Mouse (Mus musculus) layer of hippocampus, adult 18-20 months (tissue): ENCODE measurements around the gene Pdpk1. TPM values are rescaled to one million over a fixed set of nuclear protein-coding genes. Genes with fewer than 3 reads are reported as not detected.

Experiments
- DNase-seq, 2 experiments: peaks; one replicate each; pipeline ENCODE4 v3.0.0; 2022; ENCODE audit warnings: low spot score in 2 of 2
- total RNA-seq, 2 experiments: library from RNA; stranded (reverse); gene quantifications; 2 replicates each; pipeline ENCODE4 v1.2.3; 2021

The Pdpk1 gene
- total RNA-seq, 2 experiments from 2014 or later = 104 to 113 TPM

DNA sequence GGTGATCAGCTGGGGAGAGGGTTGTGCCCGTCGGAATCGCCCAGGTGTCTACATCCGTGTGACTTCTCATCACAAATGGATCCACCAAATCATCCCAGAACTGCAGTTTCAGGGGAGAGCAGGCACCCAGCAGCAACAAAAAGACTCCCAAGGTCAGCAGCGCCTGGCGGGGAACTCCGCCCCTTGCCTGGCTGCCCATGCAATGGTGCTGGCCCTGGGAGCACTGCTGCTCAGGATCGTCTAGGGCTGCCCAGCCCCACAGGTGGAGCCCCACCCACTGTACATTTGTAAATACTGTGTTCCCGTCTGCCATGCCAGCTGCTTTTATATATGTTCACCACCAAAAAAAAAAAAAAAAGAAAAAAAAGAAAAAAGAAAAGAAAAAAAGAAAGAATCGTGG lies 105.1 kb downstream of the Pdpk1 start:
- DNase-seq = no peak

DNA sequence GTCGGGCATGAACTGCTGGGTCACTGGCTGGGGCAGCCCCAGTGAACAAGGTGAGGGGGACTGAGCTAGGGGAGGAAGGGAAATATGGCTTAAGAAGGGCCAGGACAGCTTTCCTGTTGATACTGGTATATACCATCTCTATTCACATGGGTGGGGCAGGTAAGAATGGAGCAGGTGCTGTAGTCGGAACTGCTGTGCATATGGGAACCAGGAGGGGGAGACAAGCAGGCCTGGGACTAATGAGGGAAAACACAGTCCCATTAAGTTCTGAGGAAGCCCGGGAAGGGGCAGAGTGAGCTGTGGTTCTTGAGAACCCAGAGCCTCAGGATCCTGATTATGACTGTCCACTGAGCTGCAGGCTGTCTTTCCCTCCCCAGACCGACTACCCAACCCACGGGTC lies 106.2 kb downstream of the Pdpk1 start:
- no peak for DNase-seq

DNA sequence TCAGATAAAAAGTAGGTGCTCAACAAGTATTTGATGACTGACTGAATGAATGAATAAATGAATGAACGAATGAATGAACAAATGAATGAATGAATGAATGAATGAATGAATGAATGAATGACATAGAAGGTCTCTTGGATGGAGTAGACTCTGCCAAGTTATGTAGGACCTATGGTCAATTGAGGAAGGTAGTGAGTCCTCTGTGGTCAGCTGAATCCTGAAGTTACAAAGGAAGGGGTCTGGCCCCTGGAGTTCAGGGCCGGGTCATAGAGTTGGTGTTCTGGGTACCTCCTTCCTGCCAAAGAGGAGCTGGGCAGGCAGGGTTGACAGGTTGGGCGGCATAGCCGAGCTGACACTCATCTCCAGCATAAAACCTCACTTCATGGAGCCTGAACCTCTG lies 112.9 kb downstream of the Pdpk1 start, which contains the start of gene Prss27:
Gene Prss27, plus strand, starts transcription at position 301 of the 400 bp plus-strand sequence.
- no peak for DNase-seq

DNA sequence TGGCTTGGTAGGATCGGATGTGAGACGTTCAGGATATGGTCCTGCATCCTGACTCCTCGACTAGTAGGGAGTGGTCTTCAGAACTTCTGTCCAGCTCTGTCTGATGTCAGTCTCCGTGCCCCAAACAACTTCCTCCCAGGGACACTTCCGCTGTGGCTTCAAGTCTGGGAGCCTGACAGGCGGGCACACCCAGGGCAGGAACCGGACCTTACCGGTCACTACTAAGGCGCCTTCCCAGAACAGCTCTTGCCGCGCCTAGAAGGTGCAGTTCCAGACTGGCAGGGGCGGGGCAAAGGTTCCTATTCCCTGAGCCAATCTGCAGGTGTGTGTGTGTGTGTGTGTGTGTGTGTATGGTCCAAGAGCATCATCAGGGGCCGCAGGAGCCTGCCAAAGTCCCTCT lies 113.4 kb downstream of the Pdpk1 start:
- DNase-seq = no peak

DNA sequence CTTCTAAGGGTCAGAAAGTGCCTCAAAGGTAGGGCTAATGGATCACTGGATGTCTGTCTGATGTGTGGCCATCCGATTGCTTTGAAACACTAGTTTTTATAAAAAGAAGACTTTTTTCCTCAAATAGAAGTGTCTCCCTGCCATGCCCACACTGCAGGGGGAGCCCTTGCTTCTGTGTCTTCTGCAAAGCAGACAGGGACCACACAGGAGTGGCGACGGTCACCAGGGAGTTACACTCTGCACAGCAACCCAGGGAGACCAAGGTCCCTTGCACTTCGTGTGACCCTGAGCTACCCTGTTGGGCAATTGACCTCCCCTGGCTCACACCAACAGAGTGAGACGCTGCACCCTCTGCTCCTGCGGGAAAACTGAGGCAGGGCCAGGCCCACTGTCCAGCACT lies 113.8 kb downstream of the Pdpk1 start:
- DNase-seq = no peak

DNA sequence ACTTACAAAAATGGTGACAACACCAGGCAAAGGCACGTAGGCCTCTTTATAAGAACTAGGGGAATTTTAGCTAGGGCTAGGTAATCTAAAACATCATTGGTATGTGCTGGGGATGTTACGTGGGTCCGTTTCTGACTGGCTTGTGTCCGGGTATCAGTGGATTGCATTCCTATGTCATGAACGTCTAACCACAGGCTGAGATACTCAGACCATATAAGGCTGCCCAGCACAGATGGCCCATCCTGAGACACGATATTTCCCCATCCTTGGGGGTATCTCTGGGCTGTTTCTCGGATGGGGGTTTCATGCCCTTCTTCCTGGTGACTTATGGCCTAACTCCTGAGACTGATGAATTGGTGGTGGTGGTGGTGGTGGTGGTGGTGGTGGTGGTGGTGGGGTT lies 115.6 kb downstream of the Pdpk1 start:
- no peak for DNase-seq

DNA sequence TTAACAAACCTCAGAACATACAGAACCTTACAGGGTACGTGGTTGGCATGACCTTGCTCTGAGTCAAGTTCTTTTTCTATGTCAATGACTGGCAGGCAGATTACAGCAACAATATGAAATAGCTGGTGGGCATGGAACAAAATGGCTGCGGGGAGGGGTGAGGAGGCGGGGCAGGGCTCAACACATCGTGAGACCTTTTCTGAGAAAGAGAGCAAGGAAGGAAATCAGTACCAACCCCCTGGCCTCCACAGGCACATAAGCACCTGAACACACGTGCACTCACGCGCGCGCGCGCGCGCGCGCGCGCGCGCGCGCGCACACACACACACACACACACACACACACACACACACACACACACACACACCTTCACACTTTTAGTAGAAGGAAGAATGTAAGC lies 120.2 kb downstream of the Pdpk1 start:
- DNase-seq = no peak

DNA sequence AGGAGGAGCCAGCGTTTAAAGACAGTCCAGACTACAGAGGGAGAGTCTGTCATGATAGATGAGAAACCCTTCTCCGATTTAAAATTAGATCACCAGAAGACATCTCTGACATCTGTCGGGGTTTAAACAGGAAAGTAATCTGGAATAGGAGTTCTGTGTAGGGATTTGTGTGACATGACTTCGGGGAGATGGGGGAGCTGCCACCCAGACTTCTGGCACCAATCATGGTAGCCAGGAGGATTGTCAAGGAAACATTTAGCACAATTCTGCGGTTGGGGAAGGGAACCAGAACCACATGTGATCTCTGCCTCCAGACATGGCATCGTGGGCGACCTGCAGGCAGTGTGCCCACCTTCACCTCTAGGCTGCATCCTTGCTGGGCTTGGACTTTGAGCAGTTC lies 121.2 kb downstream of the Pdpk1 start:
- no peak for DNase-seq

Other genes starting within 250 kb of the Pdpk1 start
- gene Dcpp3, start 233.5 kb downstream of the Pdpk1 start, total RNA-seq = not detected
- not detected for gene Sbp, start 209.3 kb downstream of the Pdpk1 start, total RNA-seq
- gene Sbpl, start 195.7 kb downstream of the Pdpk1 start, total RNA-seq = not detected
- gene Prss30, start 170.4 kb downstream of the Pdpk1 start, total RNA-seq = not detected
- not detected for gene Prss22, start 152.8 kb downstream of the Pdpk1 start, total RNA-seq
- not detected for gene Prss27, start 112.8 kb downstream of the Pdpk1 start, total RNA-seq
- 10 to 100 TPM; 23.2 to 25.0 TPM for gene Kctd5, start 77.4 kb downstream of the Pdpk1 start, total RNA-seq
- gene Amdhd2, start 12.8 kb upstream of the Pdpk1 start, total RNA-seq = 10 to 100 TPM; 31.0 to 31.7 TPM
- gene Atp6v0c, start 18.8 kb upstream of the Pdpk1 start, total RNA-seq = 1,000 to 10,000 TPM; 1,141 to 1,201 TPM
- 10 to 100 TPM; 54.2 to 57.6 TPM for gene Tbc1d24, start 54.6 kb upstream of the Pdpk1 start, total RNA-seq
- 1 to 10 TPM; 7.5 to 9.9 TPM for gene Ntn3, start 58.6 kb upstream of the Pdpk1 start, total RNA-seq
- 1 to 10 TPM; 7.3 to 8.5 TPM for gene Tedc2, start 69.9 kb upstream of the Pdpk1 start, total RNA-seq
- gene Ccnf, start 100.6 kb upstream of the Pdpk1 start, total RNA-seq = 1 to 10 TPM; 4.8 to 5.0 TPM
- under 1 TPM; 0.51 to 0.92 TPM for gene Abca17, start 200.1 kb upstream of the Pdpk1 start, total RNA-seq
- gene Abca3, start 201.0 kb upstream of the Pdpk1 start, total RNA-seq = 10 to 100 TPM; 59.2 to 61.4 TPM